Mouse (Mus musculus) bone marrow macrophage, adult 2 months (primary cell): ENCODE results near the gene Timm29.

ENCODE experiments used
- CTCF ChIP-seq: IDR thresholded peaks from 2 replicates; pipeline ENCODE4 v1.5.1; 2012; ENCODE audit warnings: low read depth, mild to moderate bottlenecking, low read length, moderate library complexity
- POLR2A ChIP-seq: IDR thresholded peaks from 2 replicates; pipeline ENCODE4 v1.6.1; 2012; ENCODE audit warnings: mild to moderate bottlenecking, low read depth, low read length, borderline replicate concordance

DNA sequence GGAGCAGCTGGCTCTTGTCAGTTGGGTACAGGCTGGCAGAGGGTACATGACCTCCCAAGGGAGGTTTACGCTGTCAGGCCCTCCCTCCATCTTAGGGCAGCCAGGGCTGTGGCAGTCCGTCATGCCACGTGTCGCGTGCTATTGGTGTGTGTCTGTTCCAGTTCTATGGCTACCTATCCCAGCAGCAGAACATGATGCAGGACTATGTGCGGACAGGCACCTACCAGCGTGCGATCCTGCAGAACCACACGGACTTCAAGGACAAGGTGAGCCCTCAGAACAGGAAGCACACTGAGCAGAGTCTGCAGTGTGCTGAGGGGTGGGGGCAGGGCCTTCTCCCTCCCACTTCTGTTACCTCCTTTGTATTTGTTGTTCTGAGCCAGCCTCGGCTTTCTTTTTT lies 17.3 kb upstream of the Timm29 start:
- TF ChIP-seq CTCF (no peak), POLR2A (no peak)
